Mouse (Mus musculus) WW6 (cell line): ENCODE data around the gene Sh3gl2.

Experiments used
- DNase-seq: peaks from one replicate; pipeline ENCODE4 v3.0.0-alpha.2; 2013; ENCODE audit warnings: low read depth, low spot score

Gene Sh3gl2

DNA sequence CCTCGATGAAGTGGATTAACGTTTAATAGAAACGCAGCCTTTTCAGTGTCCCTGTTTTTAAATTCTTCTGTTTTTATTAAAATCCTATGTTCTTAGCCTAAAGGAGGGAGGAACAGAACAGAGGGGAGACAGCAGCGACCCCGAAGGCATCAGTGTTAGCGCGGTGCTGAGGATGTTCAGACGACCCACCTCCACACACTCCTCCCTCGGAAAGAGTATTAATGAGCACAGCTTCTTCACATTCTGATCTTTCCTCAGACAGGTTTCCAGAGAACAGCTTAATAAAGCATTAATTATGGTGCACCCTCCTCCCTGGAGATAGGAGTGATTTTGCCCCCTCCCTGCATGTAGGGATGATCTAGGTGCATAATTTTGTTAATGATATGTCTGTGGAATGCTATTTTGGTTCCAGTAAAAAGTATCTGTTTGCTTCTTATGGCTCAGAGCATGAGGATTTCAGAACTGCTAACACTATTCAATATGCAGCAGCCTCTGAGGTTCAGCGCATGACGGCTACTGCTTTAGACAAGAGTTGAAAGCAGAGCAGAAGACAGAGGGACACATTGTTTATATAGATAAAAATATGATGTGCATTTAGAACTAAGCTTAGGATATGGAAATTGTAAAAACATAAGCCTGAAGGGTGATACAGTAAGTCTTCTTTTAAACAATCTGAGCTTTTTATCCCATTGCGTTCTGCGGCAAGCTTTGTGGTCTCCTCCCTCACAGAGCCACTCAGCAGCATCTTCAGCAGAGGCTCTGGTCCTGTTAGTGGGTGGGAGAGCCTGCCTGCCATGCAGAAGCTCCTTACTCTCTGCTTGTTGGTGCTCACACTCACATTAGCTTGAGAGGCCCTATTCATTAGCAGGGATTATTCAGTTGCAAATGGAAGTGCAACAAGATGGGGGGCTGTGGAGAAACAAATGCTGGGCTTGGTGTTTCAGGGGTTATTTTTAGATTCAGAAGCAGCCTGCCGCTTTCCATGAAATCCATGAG, 27.8 kb downstream of the Sh3gl2 start:
- DNase-seq = no peak

DNA sequence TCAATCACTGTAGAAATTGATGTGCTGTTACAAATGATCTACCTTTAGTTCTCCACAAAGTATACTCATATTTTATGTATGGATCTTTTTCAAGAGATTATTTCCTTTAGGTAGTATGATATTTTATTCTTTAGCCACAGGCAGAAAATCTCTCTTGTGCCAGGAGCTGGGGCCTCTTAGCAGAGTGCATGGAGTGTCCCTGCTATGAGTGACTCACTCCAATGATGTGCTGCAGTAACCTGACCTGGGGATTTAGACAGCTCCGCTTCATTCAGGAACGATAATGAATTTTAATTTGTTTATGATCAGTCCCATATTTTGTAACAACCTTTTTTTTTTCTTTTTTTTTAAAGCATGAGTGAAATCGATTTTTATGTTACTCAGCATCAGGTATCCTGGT, 36.7 kb downstream of the Sh3gl2 start:
- no peak for DNase-seq

- no peak for DNase-seq
Observed at GRCm38 (mm10) chr4:85242562-85242961, 37.6 kb downstream of the Sh3gl2 start.

DNA sequence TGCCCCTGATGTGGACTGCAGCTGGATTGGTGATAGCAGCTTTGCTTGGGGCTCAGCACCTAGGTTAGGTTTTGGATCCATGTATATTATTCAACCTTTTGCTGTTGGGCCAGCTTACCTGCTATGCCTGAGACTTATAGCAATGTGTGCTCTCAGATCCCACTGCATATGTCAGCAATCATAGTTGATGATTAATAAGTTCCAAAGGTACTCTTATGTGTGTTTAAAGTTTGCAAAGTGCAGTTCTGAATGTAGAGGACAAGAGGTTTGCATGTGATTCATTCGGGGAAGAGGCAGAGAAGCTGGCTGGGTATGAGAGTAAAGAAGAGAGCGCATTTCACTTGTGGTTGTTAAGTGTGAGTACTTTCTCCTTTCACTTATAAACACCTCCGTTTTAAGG, 43.7 kb downstream of the Sh3gl2 start:
- DNase-seq = no peak

DNA sequence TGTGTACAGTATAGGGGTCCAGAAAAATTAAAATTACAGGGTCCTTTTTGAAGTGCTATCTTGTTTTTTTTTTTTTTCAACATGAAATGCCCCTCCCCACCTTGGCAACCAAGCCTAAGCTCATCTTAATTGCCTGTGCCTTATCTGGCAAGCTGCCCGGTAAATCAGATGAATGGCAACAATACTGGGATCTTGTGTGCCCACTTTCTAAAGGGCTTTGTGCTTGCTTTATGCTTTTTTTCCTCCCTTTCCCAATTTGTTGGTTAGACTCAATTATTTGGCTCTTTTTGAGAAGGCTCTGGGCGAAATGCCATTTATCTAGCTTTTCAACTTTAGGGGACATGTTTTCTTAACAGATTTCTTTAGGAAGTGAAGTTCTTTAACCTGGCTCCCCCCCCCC, 45.3 kb downstream of the Sh3gl2 start:
- DNase-seq = no peak

- DNase-seq = no peak
Observed at GRCm38 (mm10) chr4:85250786-85251185, 45.9 kb downstream of the Sh3gl2 start.

- no peak for DNase-seq
Observed at GRCm38 (mm10) chr4:85255771-85256389, 51.0 kb downstream of the Sh3gl2 start.

DNA sequence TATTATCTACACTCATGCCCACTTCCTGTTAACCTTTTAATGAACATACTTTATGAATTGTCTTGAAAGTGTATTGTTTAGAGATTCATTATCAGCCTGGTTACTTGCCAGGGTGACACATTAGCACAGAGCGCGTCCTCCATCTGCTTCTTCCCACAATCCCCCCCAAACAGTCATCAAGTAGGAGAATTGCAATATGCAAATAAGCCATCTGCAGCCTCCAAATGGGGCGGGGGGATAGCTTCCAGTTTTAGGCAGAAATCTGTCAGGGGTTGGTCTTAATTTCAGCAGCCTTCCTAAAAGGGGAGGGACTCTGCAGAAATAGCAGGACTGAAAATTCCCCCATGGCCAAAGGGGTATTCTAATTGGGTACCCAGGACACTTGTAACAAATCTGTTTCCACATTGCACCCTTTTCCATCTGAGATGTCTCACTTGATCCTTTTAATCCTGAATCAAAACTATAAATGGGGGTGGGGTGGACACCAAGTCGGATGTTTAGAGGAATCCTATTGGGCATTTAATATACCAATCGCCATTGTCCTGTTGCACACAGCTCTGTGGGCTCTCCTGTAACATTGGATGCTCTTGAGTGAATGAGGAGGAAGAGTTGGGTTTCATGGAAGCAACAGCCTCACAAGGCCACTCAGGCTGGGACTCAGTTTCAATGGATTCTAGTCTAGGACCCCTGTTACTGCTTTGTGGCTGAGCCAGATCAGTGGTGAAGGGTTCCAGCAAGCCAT, 51.7 kb downstream of the Sh3gl2 start:
- no peak for DNase-seq

- no peak for DNase-seq
Observed at GRCm38 (mm10) chr4:85257771-85258341, 52.9 kb downstream of the Sh3gl2 start.

DNA sequence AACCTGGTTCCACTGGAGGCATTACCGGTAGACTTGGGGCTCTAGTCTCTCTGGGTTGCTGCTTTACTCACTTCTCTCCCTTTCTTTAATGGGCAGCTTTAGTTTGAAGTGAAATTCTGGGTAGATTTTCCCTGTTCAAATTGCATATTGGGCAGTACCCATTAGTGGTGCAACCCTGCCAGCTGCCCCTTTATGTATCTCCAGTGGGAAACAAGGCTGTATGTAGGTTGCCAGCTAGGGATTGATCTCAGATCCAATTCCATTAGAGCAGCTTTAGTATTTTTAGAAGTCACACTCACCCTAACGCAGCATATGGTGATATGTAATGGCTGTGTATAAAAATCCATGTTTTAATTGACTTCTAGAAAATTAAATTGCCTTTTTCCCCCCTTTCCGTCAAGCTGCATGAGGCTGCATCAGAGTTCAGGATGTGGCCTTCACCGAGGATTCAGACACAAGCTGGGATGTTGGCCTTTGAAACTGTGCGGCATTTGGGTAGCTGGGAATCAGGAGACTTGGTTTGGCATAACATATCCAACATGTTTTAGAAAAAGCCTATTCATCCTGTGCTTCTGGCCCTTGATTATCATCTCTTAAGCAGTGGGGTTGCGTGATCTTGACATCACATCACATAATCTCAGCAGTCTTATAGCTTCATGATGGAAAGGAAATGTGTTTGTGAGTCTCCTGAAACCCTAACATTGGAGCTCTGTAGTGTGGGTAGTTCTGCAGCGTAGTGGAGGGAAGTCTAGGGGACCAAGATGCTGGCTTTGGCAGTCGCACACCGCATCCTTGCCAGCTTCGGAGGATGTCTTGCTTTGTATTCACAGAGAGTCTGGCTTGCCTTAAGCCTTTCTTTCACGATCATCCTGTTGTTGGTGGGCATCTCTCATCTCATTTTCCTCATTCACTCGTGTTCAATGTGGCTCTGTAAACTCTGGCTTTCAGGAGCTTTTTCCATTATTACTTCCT, 56.0 kb downstream of the Sh3gl2 start:
- DNase-seq = no peak

DNA sequence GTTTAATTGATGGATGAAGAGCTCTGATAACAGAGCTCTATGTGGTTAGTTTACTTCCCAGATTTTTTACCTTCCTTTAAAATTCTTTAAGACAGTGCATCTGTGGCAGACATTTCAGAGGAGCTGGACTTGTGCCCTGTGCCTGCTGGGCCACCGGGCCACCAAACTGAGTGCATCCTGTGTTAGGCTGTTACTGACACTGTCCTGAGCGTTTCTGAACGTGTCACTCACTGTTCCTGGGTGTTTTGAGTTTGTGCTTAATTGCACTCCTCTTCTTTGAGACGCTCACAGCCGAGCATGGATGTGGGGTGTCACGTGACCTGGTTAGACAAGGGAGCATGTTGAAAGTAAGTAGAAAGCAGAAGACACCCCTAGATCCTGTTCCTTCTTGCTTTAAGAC, 57.2 kb downstream of the Sh3gl2 start:
- DNase-seq = no peak

DNA sequence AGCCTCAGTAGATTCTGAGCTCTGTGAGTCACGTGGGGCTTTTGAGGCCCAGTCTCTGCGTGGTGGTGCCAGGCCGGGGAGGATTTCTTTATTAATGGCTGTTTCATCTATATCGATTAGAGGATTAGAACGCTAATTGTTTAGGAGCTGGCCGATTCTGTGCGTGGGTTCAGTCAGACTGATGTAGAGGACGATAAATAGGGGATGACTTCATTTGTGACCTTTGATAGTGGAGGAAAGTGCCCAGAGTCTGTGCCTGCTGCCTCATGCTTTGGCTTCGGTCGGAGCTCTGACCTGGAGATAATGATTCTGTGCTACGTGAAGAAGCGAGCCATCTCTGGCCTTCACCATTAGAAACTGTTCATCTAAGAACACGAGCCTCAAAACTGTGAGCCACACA, 57.7 kb downstream of the Sh3gl2 start:
- no peak for DNase-seq

GRCm38 (mm10) chr4:85267456-85267855, 62.5 kb downstream of the Sh3gl2 start:
- DNase-seq = no peak

DNA sequence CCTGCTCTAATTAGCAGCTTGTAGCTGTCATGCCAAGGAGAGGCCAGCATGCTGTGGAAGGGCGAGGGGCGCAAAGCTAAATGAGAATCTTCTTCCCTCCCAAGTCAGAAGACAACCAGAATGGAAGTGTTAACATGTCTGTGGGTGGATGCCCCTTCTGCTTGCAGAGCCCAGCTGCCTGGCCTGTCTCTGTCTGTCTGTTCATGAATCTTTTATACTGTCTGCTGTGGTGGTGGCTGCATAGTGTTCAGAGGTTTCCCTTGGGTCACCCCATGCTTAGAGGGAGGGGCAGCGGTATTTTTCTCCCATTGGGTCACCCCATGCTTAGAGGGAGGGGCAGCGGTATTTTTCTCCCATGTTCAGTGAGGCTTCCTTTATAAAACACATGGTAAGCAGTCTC, 68.0 kb downstream of the Sh3gl2 start:
- DNase-seq = no peak

- DNase-seq = no peak
Observed at GRCm38 (mm10) chr4:85273452-85273851, 68.5 kb downstream of the Sh3gl2 start.

DNA sequence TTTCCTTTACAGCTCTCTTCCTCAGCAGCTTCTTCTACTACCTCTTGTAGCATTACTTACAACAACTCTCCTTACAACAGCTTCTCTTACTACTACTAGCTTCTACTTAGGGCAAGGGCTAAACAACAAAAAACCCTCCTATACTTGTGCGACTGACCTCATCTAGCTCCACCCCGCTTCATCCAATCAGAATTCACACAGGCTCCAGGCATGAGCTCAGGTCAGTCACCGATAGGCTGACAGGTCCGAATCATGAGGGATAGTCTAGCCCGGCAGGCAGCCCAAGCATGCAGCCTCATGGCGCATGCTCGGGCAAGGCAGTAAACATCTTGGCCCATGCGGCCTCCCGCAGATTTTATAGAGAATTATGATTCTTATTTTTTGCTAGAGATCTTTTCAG, 78.2 kb downstream of the Sh3gl2 start:
- DNase-seq = peak; percentile 72

GRCm38 (mm10) chr4:85289990-85290389, 85.1 kb downstream of the Sh3gl2 start:
- DNase-seq = no peak

- DNase-seq = no peak
Observed at GRCm38 (mm10) chr4:85291296-85291695, 86.4 kb downstream of the Sh3gl2 start.

DNA sequence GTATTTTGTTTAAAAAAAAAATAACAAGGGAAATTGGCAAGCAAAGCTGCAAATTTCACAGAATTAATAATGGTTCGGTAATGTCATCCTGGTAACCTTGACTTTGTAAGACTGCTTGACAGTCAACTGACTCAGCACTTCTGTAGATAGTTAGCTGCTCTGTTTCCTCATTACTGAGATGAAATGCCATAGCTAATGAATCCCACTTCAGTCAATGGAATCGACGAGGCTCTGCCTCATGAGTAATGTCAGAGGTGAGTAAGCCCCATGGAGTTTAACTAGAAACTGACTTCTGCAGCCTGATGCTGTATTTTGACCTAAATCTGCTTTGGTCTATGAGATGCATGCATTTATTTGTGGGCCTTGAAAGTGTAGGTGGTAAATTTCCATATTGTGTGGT, 88.4 kb downstream of the Sh3gl2 start:
- no peak for DNase-seq

- DNase-seq = no peak
Observed at GRCm38 (mm10) chr4:85300610-85301405, 95.9 kb downstream of the Sh3gl2 start.
